Mouse (Mus musculus) heart, embryonic 16.5 days (tissue): Measurements from ENCODE around the gene Olfr523. TPM values are rescaled to one million over a fixed set of nuclear protein-coding genes. Genes with fewer than 3 reads are reported as not detected.
"Not testable (repeated sequence)": the region's sequence is repeated elsewhere in the genome, so short reads cannot be mapped to it uniquely, and the experiment has no call there.

Experiments used
- ATAC-seq: fragments of 200-750 bp; cut with Nextera tagmentation; replicated peaks from 2 replicates; pipeline ENCODE4 v1.8.0; 2017; ENCODE audit warnings: moderate number of reproducible peaks; ENCODE audit not compliant: insufficient read depth, low FRiP score; ENCODE audit errors: extremely low read depth
- H3K27ac ChIP-seq: fragments of 300-500 bp; sonication (generic); 2 replicates; pipeline ENCODE4 v1.5.1; 2014; ENCODE audit warnings: mild to moderate bottlenecking, low read length, control low read depth, moderate library complexity
- H3K27me3 ChIP-seq: fragments of 300-500 bp; sonication (generic); 2 replicates; pipeline ENCODE4 v1.6.1; 2014; ENCODE audit warnings: low read length, mixed read lengths; ENCODE audit not compliant: control insufficient read depth, insufficient read depth
- H3K36me3 ChIP-seq: fragments of 300-500 bp; sonication (generic); 2 replicates; pipeline ENCODE4 v1.6.1; 2014; ENCODE audit not compliant: control insufficient read depth, insufficient read depth
- H3K4me1 ChIP-seq: fragments of 300-500 bp; sonication (generic); 2 replicates; pipeline ENCODE4 v1.6.1; 2014; ENCODE audit warnings: low read length, mixed read lengths; ENCODE audit not compliant: control insufficient read depth, insufficient read depth
- H3K4me2 ChIP-seq: fragments of 300-500 bp; sonication (generic); 2 replicates; pipeline ENCODE4 v1.6.1; 2014; ENCODE audit warnings: low read depth, mild to moderate bottlenecking, control low read depth, low read length
- H3K4me3 ChIP-seq: fragments of 300-500 bp; sonication (generic); 2 replicates; pipeline ENCODE4 v1.5.1; 2014; ENCODE audit warnings: mild to moderate bottlenecking, control low read depth, low read length
- H3K9ac ChIP-seq: fragments of 300-500 bp; sonication (generic); 2 replicates; pipeline ENCODE4 v1.6.1; 2014; ENCODE audit warnings: low read length, control low read depth
- H3K9me3 ChIP-seq: fragments of 300-500 bp; sonication (generic); replicated peaks from 2 replicates; pipeline ENCODE4 v1.6.1; 2016; ENCODE audit warnings: low read length; ENCODE audit not compliant: control insufficient read depth
- WGBS: fragments of 180-500 bp; shearing (Covaris S2); extraction: QIAGEN DNeasy Blood & Tissue Kit; methylation state at CpG from one replicate; pipeline ENCODE4 v1.1.7; 2014; 5-methylcytosine and 5-hydroxymethylcytosine counted together
- polyA plus RNA-seq: library from polyadenylated mRNA; unstranded; fragments of >200 nt; fragmentation: Nextera tagmentation; extraction: Ambion mirVana; gene quantifications from 2 replicates; pipeline ENCODE4 v1.2.1, GENCODE M21; 2015

Olfr523 gene
- polyA plus RNA-seq: not detected in 2 replicates

DNA sequence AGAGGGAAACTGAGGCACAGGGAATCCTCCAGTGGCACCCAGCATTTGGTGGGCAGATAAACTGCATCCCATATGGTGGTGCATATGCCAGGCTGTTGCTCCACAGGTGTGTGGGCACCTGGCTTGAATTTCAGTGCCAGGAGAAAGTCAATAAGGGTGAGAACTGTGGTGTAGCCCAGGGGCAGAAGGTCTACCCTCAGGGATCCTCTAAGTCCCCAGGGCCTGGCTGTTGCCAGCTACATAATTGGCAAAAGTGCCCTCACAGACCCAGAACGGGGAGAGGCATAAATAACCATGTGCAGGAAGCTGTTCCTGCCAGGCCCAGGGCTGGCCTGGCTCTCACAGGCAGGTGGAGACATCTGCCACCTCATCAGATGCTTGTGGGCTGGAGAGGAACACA is at the start of gene Olfr523:
Olfr523 (plus strand) TSS at position 282 of the 400 bp plus-strand sequence.
- Histone ChIP-seq H3K4me2 (no peak within 1 kb of the TSS), H3K27ac (no peak within 1 kb of the TSS), H3K4me1 (no peaks in the 10 kb centered on the region), H3K9ac (no peak within 1 kb of the TSS), H3K4me3 (no peak within 1 kb of the TSS), H3K27me3 (no peaks in the 10 kb centered on the region), H3K9me3 (0 out of 2 replicates have a peak, but pooled peaks cover 2% of the 10 kb centered on the region), H3K36me3 (no peaks in the 10 kb centered on the region)
- WGBS: 30% methylated on average over 1 of the region's 1 CpGs
- no peak for ATAC-seq

- Histone ChIP-seq H3K9me3 (no peaks in the 10 kb centered on the region), H3K9ac (no peak overlapping the region), H3K4me2 (no peak overlapping the region), H3K27me3 (no peaks in the 10 kb centered on the region), H3K36me3 (no peaks in the 10 kb centered on the region), H3K27ac (no peak overlapping the region), H3K4me3 (no peak overlapping the region), H3K4me1 (peaks cover 5% of the 10 kb centered on the region)
- no peak for ATAC-seq
- 80% methylated on average over 1 of the region's 1 CpGs for WGBS
These were observed 48.6 kb upstream of the Olfr523 start for GRCm38 (mm10) chr7:140124382-140124781.

DNA sequence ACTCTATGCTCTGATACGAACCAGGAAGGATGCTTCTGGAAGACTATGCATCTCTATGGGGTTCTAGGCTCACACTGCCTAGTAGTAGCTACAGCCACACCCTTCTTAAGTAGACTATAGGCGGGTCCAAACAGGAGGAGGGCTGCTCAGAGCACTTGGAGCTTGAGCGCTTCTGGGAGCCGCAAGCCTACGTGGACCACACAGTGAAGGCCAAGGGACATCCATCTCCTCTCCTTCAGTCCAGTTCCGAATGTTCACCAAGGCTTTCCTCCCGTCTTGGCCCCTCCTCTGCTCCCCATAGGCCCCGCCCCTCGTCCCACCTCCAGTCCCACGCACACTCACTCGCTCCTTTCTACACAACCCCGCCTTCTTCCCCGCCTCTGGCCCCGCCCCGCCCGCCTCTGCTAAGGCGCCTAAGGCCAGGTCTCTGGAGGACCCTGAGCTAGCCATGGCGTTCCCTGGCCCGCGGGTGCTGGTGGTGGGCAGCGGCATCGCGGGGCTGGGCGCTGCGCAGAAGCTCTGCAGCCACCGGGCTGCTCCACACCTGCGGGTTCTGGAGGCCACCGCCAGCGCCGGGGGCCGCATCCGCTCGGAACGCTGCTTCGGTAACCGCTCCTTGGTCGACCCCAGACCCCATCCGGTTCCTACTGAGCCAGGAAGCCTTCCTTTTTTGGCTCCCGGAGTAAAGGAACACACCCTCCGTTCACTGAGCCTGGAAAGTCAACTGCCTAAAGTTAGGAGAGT is 47.6 kb upstream of the Olfr523 start:
- 2% methylated on average over 40 of the region's 40 CpGs for WGBS
- peak; percentile 98 for ATAC-seq
- Histone ChIP-seq H3K4me3 (peak overlapping the region; percentile 72), H3K27me3 (no peaks in the 10 kb centered on the region), H3K36me3 (0 out of 2 replicates have a peak, but pooled peaks cover 3% of the 10 kb centered on the region), H3K4me1 (peaks cover 5% of the 10 kb centered on the region), H3K4me2 (peak overlapping the region; percentile 69), H3K9ac (peak overlapping the region; percentile 79), H3K27ac (peak overlapping the region; percentile 17; the same call in 1 of the 2 replicates), H3K9me3 (no peaks in the 10 kb centered on the region)

DNA sequence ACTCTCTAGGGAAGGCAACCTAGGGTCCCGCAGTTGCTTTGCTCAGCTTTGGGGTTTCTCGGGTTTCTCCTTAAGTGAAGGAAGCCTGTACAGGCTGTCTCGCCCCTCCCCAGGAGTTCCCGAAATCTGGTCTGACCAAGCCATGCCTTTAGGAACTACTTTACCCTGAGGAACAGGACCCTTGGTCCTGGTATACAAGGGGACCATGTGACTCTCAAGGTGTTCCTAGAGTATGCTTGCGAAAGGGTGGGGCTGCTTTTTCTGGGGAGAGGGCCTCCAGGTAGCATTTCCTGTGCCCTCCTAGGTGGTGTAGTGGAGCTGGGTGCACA is 47.0 kb upstream of the Olfr523 start:
- ATAC-seq: no peak

DNA sequence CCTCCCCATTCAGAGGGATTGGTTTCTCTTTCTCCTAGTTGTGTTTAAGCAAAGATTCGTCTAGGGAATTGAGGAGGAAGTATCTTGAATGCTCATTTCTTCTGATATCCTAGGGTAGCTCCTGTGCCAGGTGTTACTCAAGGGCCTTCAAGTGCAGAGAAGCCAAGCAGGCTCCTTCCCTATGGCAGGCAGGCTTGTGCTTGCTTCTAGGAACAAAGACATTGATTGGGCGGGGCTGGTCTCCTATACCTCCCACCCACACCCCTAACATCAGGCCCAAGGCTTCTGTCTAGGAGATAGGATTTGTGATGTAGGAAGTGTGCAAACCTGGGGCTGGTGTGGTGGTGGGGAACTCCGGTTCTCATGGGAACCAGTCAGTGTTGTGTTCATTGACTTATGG is 46.1 kb upstream of the Olfr523 start:
- Histone ChIP-seq H3K9ac (no peak overlapping the region), H3K4me1 (peaks cover 5% of the 10 kb centered on the region), H3K9me3 (no peaks in the 10 kb centered on the region), H3K36me3 (peaks cover 6% of the 10 kb centered on the region; the same call in 1 of the 2 replicates), H3K27me3 (no peaks in the 10 kb centered on the region), H3K27ac (no peak overlapping the region), H3K4me2 (no peak overlapping the region; the same call in 1 of the 2 replicates), H3K4me3 (no peak overlapping the region)
- WGBS: 89% methylated on average over 3 of the region's 3 CpGs
- ATAC-seq: no peak

More for the DNA sequence above, 47.0 kb upstream of the Olfr523 start:
- Histone ChIP-seq H3K9me3 (no peaks in the 10 kb centered on the region), H3K27me3 (no peaks in the 10 kb centered on the region), H3K4me2 (peak overlapping the region; percentile 69), H3K27ac (peak overlapping the region; percentile 17; the same call in 1 of the 2 replicates), H3K4me3 (peak overlapping the region; percentile 72), H3K9ac (peak overlapping the region; percentile 79), H3K36me3 (peaks cover 6% of the 10 kb centered on the region; the same call in 1 of the 2 replicates), H3K4me1 (peaks cover 5% of the 10 kb centered on the region)
- 3% methylated on average over 5 of the region's 5 CpGs for WGBS

- Histone ChIP-seq H3K36me3 (peaks cover 6% of the 10 kb centered on the region; the same call in 1 of the 2 replicates), H3K27me3 (no peaks in the 10 kb centered on the region), H3K4me2 (no peak overlapping the region), H3K9me3 (no peaks in the 10 kb centered on the region), H3K9ac (no peak overlapping the region), H3K4me1 (peaks cover 5% of the 10 kb centered on the region), H3K27ac (no peak overlapping the region), H3K4me3 (no peak overlapping the region)
- WGBS: 77% methylated on average over 2 of the region's 2 CpGs
- no peak for ATAC-seq
These were observed 45.1 kb upstream of the Olfr523 start for GRCm38 (mm10) chr7:140127911-140128310.

DNA sequence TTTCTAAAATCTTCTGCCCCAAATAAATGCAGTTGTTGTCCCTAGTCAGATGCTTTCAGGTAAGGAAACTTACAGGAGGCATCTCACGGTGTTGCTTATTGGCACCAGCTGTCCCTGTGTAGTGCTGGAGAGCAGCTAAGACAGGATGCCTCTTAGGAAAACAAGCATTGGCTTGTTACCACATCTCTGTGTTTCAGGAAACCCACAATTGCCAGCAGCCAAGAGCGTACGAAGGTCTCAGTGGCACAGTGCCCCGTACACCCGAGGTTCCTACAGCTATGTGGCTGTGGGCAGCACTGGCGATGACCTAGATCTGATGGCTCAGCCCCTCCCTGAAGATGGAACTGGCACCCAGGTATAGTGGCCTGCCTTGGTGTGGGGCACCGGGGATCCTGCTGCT is 40.8 kb upstream of the Olfr523 start:
- H3K9me3 ChIP-seq, H3K27me3 ChIP-seq, H3K27ac ChIP-seq, ATAC-seq, H3K4me2 ChIP-seq, H3K9ac ChIP-seq, H3K4me1 ChIP-seq, H3K36me3 ChIP-seq, H3K4me3 ChIP-seq: not testable (repeated sequence)
- WGBS: 82% methylated on average over 7 of the region's 7 CpGs

DNA sequence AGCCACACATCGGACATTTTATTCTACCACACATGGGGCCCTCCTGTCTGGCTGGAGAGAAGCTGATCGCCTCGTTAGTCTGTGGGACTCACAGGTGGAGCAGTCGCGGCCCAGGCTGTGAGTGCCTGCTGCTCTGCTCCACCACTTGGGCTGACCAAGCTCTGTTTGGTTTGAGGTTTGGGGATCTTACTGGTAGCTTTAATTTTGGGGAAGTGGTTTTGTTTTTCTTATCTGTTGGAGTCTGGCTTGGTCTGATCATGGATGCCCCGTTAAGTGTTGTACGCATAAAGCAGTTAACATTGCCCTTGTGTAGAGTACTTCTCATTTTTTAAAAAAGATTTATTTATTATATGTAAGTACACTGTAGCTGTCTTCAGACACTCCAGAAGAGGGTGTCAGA is 39.0 kb upstream of the Olfr523 start:
- H3K27ac ChIP-seq, H3K36me3 ChIP-seq, H3K9ac ChIP-seq, H3K27me3 ChIP-seq, H3K4me1 ChIP-seq, H3K9me3 ChIP-seq, H3K4me3 ChIP-seq, H3K4me2 ChIP-seq, ATAC-seq: not testable (repeated sequence)
- 86% methylated on average over 5 of the region's 7 CpGs for WGBS

GRCm38 (mm10) chr7:140135106-140135770 is 37.8 kb upstream of the Olfr523 start:
- H3K4me3 ChIP-seq: no peak overlapping the region
- H3K9me3 ChIP-seq: no peaks in the 10 kb centered on the region
- H3K27ac ChIP-seq: no peak overlapping the region
- ATAC-seq: no peak
- H3K27me3 ChIP-seq: no peaks in the 10 kb centered on the region
- H3K9ac ChIP-seq: no peak overlapping the region
- no peak overlapping the region for H3K4me2 ChIP-seq
- 76% methylated on average over 5 of the region's 5 CpGs for WGBS
- peaks cover 4% of the 10 kb centered on the region for H3K4me1 ChIP-seq
- peaks cover 6% of the 10 kb centered on the region for H3K36me3 ChIP-seq
